Mouse (Mus musculus) heart, postnatal 0 days (tissue): ENCODE measurements at regions not wholly inside any gene's neighbourhood (a gene's known extent, or its start where the extent isn't known, plus 50 kb on each side); places are given as distances from the start of the nearest gene placed in this dataset.
"Not testable (repeated sequence)": the region's sequence is repeated elsewhere in the genome, so short reads cannot be mapped to it uniquely, and the experiment has no call there.

Experiments
- ATAC-seq: fragments of 200-750 bp; cut with Nextera tagmentation; 2 replicates; pipeline ENCODE4 v1.8.0; 2017; ENCODE audit warnings: low read depth, moderate number of reproducible peaks, moderate library complexity; ENCODE audit not compliant: insufficient read depth
- DNase-seq: peaks from one replicate; pipeline ENCODE4 v3.0.0-alpha.2; 2016; ENCODE audit warnings: low spot score
- H3K27ac ChIP-seq: fragments of 300-500 bp; sonication (generic); 2 replicates; pipeline ENCODE4 v1.5.1; 2014; ENCODE audit warnings: low read depth, mild to moderate bottlenecking
- H3K27me3 ChIP-seq: fragments of 300-500 bp; sonication (generic); 2 replicates; pipeline ENCODE4 v1.6.1; 2014; ENCODE audit warnings: low read length, mixed read lengths; ENCODE audit not compliant: control insufficient read depth, insufficient read depth
- H3K36me3 ChIP-seq: fragments of 300-500 bp; sonication (generic); replicated peaks from 2 replicates; pipeline ENCODE4 v1.6.1; 2014; ENCODE audit warnings: low read length, mixed read lengths; ENCODE audit not compliant: control insufficient read depth, insufficient read depth
- H3K4me1 ChIP-seq: fragments of 300-500 bp; sonication (generic); 2 replicates; pipeline ENCODE4 v1.6.1; 2014; ENCODE audit warnings: antibody characterized with exemption; ENCODE audit not compliant: control insufficient read depth, insufficient read depth
- H3K4me2 ChIP-seq: fragments of 300-500 bp; sonication (generic); 2 replicates; pipeline ENCODE4 v1.6.1; 2014; ENCODE audit warnings: low read depth, mild to moderate bottlenecking, low read length, moderate library complexity
- H3K4me3 ChIP-seq: fragments of 300-500 bp; sonication (generic); 2 replicates; pipeline ENCODE4 v1.5.1; 2014; ENCODE audit warnings: low read depth, low read length
- H3K9ac ChIP-seq: fragments of 300-500 bp; sonication (generic); replicated peaks from 2 replicates; pipeline ENCODE4 v1.6.1; 2014; ENCODE audit warnings: low read depth, low read length, mixed read lengths
- H3K9me3 ChIP-seq: fragments of 300-500 bp; sonication (generic); replicated peaks from 2 replicates; pipeline ENCODE4 v1.6.1; 2016; ENCODE audit warnings: low read length; ENCODE audit not compliant: control insufficient read depth
- CTCF ChIP-seq: IDR thresholded peaks from 2 replicates; pipeline ENCODE4 v1.5.1; 2016; ENCODE audit warnings: antibody characterized with exemption, control low read depth, low read depth
- EP300 ChIP-seq: IDR thresholded peaks from 2 replicates; pipeline ENCODE4 v1.6.1; 2016; ENCODE audit warnings: antibody characterized with exemption, low read depth
- WGBS: fragments of 180-500 bp; shearing (Covaris S2); extraction: QIAGEN DNeasy Blood & Tissue Kit; methylation state at CpG from one replicate; pipeline ENCODE4 v1.1.7; 2014; 5-methylcytosine and 5-hydroxymethylcytosine counted together

- ATAC-seq: no peak
- no peak overlapping the region for H3K9ac ChIP-seq
- H3K27me3 ChIP-seq: no peaks in the 10 kb centered on the region
- H3K36me3 ChIP-seq: no peaks in the 10 kb centered on the region
- no peak overlapping the region for H3K27ac ChIP-seq
- 72% methylated on average over 8 of the region's 9 CpGs for WGBS
- no peak for DNase-seq
- H3K4me3 ChIP-seq: no peak overlapping the region
- H3K9me3 ChIP-seq: no peaks in the 10 kb centered on the region
- TF ChIP-seq CTCF (no peak), EP300 (no peak)
- H3K4me2 ChIP-seq: no peak overlapping the region
- H3K4me1 ChIP-seq: no peaks in the 10 kb centered on the region
Observed at GRCm38 (mm10) chr10:69033410-69033809, 117.8 kb upstream of the Rhobtb1 start.

GRCm38 (mm10) chr10:69034390-69035120 is 116.7 kb upstream of the Rhobtb1 start:
- TF ChIP-seq EP300 (no peak), CTCF (no peak)
- H3K27me3 ChIP-seq: no peaks in the 10 kb centered on the region
- ATAC-seq: no peak
- 35% methylated on average over 2 of the region's 2 CpGs for whole genome bisulfite sequencing
- no peaks in the 10 kb centered on the region for H3K9me3 ChIP-seq
- no peaks in the 10 kb centered on the region for H3K36me3 ChIP-seq
- H3K4me1 ChIP-seq: no peaks in the 10 kb centered on the region
- H3K27ac ChIP-seq: no peak overlapping the region
- DNase-seq: no peak
- no peak overlapping the region for H3K4me3 ChIP-seq
- no peak overlapping the region for H3K9ac ChIP-seq
- no peak overlapping the region for H3K4me2 ChIP-seq

- not testable (repeated sequence) for H3K27ac ChIP-seq, H3K4me3 ChIP-seq, H3K9ac ChIP-seq, DNase-seq, H3K4me2 ChIP-seq, H3K27me3 ChIP-seq, H3K36me3 ChIP-seq, H3K9me3 ChIP-seq, ATAC-seq, H3K4me1 ChIP-seq
- WGBS: 88% methylated on average over 4 of the region's 4 CpGs
Observed at GRCm38 (mm10) chr10:69035536-69035935, 115.7 kb upstream of the Rhobtb1 start.

GRCm38 (mm10) chr10:69036096-69036495 is 115.1 kb upstream of the Rhobtb1 start:
- H3K9me3 ChIP-seq: no peaks in the 10 kb centered on the region
- WGBS: 74% methylated on average over 2 of the region's 2 CpGs
- ATAC-seq: no peak
- no peak overlapping the region for H3K4me3 ChIP-seq
- no peaks in the 10 kb centered on the region for H3K4me1 ChIP-seq
- H3K36me3 ChIP-seq: no peaks in the 10 kb centered on the region
- DNase-seq: no peak
- H3K4me2 ChIP-seq: no peak overlapping the region
- no peaks in the 10 kb centered on the region for H3K27me3 ChIP-seq
- no peak overlapping the region for H3K27ac ChIP-seq
- no peak overlapping the region for H3K9ac ChIP-seq
- TF ChIP-seq CTCF: no peak
- TF ChIP-seq EP300: no peak

GRCm38 (mm10) chr10:69044171-69044651 is 107.0 kb upstream of the Rhobtb1 start:
- H3K27me3 ChIP-seq: no peaks in the 10 kb centered on the region
- H3K9ac ChIP-seq: no peak overlapping the region
- WGBS: 64% methylated on average over 12 of the region's 12 CpGs
- ATAC-seq (no peak), DNase-seq (no peak)
- H3K36me3 ChIP-seq: no peaks in the 10 kb centered on the region
- no peaks in the 10 kb centered on the region for H3K4me1 ChIP-seq
- H3K27ac ChIP-seq: no peak overlapping the region
- no peak overlapping the region for H3K4me3 ChIP-seq
- TF ChIP-seq CTCF: no peak
- no peak for TF ChIP-seq EP300
- no peaks in the 10 kb centered on the region for H3K9me3 ChIP-seq
- H3K4me2 ChIP-seq: no peak overlapping the region

GRCm38 (mm10) chr10:69045275-69045674 is 106.0 kb upstream of the Rhobtb1 start:
- TF ChIP-seq EP300 (no peak), CTCF (no peak)
- Histone ChIP-seq H3K27ac (no peak overlapping the region), H3K36me3 (no peaks in the 10 kb centered on the region), H3K4me1 (no peaks in the 10 kb centered on the region), H3K4me3 (no peak overlapping the region), H3K27me3 (no peaks in the 10 kb centered on the region), H3K9me3 (no peaks in the 10 kb centered on the region), H3K4me2 (no peak overlapping the region), H3K9ac (no peak overlapping the region)
- DNase-seq: no peak
- no peak for ATAC-seq
- WGBS: 68% methylated on average over 14 of the region's 14 CpGs
